Comparison of ENCODE assay signal across 8 mouse cellular contexts in genomic region chr7:37360171-37360570, GRCm38 (mm10).
DNase-seq lines count a peak whose midpoint lies in the region; ATAC-seq and TF ChIP-seq lines count a peak whose summit lies in the region.

No protein-coding gene starts in this region.

- no peak overlapping the region for H3K27ac ChIP-seq in kidney, embryonic 14.5 days (ENCODE audit: low read depth, low read length)
- H3K27ac ChIP-seq in hindbrain, postnatal 0 days, result no peak overlapping the region

- no peaks in the 10 kb centered on the region; the same call in 1 of the 2 replicates for H3K27me3 ChIP-seq in kidney, embryonic 14.5 days (ENCODE audit: control insufficient read depth, insufficient read depth, low read length)
- H3K27me3 ChIP-seq in Patski, result no peaks in the 10 kb centered on the region
- no peaks in the 10 kb centered on the region for H3K27me3 ChIP-seq in hindbrain, postnatal 0 days (ENCODE audit: insufficient read depth, low read length)

- CTCF ChIA-PET in Patski (lab: Charles Lee), result interaction anchor here (0.7 to 4.2 kb wide), 6 partner anchors 10 to 1711 kb away, joined by 3 to 15 read pairs (median 6); no protein-coding TSS in a partner anchor

- no peak for ATAC-seq in kidney, embryonic 14.5 days (ENCODE audit: low FRiP score, low TSS enrichment)
- ATAC-seq in Patski, result no peak
- ATAC-seq in hindbrain, postnatal 0 days, result no peak

- no peaks in the 10 kb centered on the region for H3K36me3 ChIP-seq in kidney, embryonic 14.5 days (ENCODE audit: control insufficient read depth, insufficient read depth, low read length)
- H3K36me3 ChIP-seq in hindbrain, postnatal 0 days (ENCODE audit: insufficient read depth, low read length), result no peaks in the 10 kb centered on the region

- H3K4me2 ChIP-seq in kidney, embryonic 14.5 days (replicated peaks; ENCODE audit: low read depth, low read length), result no peak overlapping the region
- no peak overlapping the region for H3K4me2 ChIP-seq in hindbrain, postnatal 0 days (ENCODE audit: low read depth, low read length)

- H3K9ac ChIP-seq in kidney, embryonic 14.5 days (ENCODE audit: low read depth, low read length), result no peak overlapping the region
- H3K9ac ChIP-seq in hindbrain, postnatal 0 days (replicated peaks; ENCODE audit: low read length), result no peak overlapping the region

- no peaks in the 10 kb centered on the region for H3K9me3 ChIP-seq in kidney, embryonic 14.5 days (ENCODE audit: control insufficient read depth, low read length)
- H3K9me3 ChIP-seq in hindbrain, postnatal 0 days (ENCODE audit: low read length), result no peaks in the 10 kb centered on the region

- in situ Hi-C loops in Patski (cut with MboI; ENCODE audit: low pct_unique_long_range_greater_than_20kb), result loop anchor here (10.0 to 25.0 kb wide), 5 partner anchors 705 to 1773 kb away; partner anchors contain the start of genes Ankrd27 and Rgs9bp

- WGBS in kidney, embryonic 14.5 days, result 14% methylated on average over 3 of the region's 3 CpGs
- 13% methylated on average over 3 of the region's 3 CpGs for WGBS in hindbrain, postnatal 0 days

- peak; percentile 41 for DNase-seq in adrenal gland, postnatal 10 days
- DNase-seq in adrenal gland, postnatal 4 days (ENCODE audit: low spot score in 2 of 2), result no peak
- DNase-seq in kidney, postnatal 10 days, result peak; percentile 60
- no peak for DNase-seq in Patski (ENCODE audit: low read depth, low spot score)
- DNase-seq in hindbrain, postnatal 0 days (ENCODE audit: low spot score), result peak; percentile 79
- peak; percentile 41 for DNase-seq in thymus, postnatal 4 days
- no peak for DNase-seq in spleen, postnatal 10 days (ENCODE audit: low spot score in 2 of 2)

- no peak overlapping the region for H3K4me3 ChIP-seq in kidney, embryonic 14.5 days (ENCODE audit: low read length)
- no peak overlapping the region for H3K4me3 ChIP-seq in hindbrain, postnatal 0 days (ENCODE audit: low read length)

- peaks cover 10% of the 10 kb centered on the region for H3K4me1 ChIP-seq in kidney, embryonic 14.5 days (ENCODE audit: control insufficient read depth, insufficient read depth, low read length)
- H3K4me1 ChIP-seq in hindbrain, postnatal 0 days (ENCODE audit: insufficient read depth, low read length), result peaks cover 7% of the 10 kb centered on the region; the same call in 1 of the 2 replicates

- POLR2A ChIA-PET in Patski (lab: Charles Lee), result no interaction called here

- TF ChIP-seq CTCF in Patski (IDR thresholded peaks at IDR 0.05), result peak; percentile 79
- TF ChIP-seq CTCF in hindbrain, postnatal 0 days (IDR thresholded peaks at IDR 0.05; ENCODE audit: low read depth), result peak; percentile 95

Comparison
In these comparisons a context has a peak if more than half of its experiments do, and no peak if none do; other contexts are left out.
1. DNase-seq: peak in adrenal gland, postnatal 10 days (single experiment), kidney, postnatal 10 days (single experiment), hindbrain, postnatal 0 days (single experiment) and thymus, postnatal 4 days (single experiment); none in adrenal gland, postnatal 4 days (0 of 2), Patski (single experiment) and spleen, postnatal 10 days (0 of 2).